Mouse (Mus musculus) neutrophil, adult 83 days (primary cell): ENCODE measurements around the gene Zfp622. TPM values are rescaled to one million over a fixed set of nuclear protein-coding genes. Genes with fewer than 3 reads are reported as not detected.

Experiments
- total RNA-seq, 2 experiments: library from RNA; stranded (reverse); gene quantifications; one replicate each; pipeline ENCODE4 v1.2.4; 2023

Zfp622 gene
- total RNA-seq = 100 to 1,000 TPM; 128 to 133 TPM

GRCm38 (mm10) chr15:25984067-25984733, at the start of gene Zfp622:
Gene Zfp622 (plus strand): TSS chr15:25984366.

Other genes with a start within 250 kb of the Zfp622 start
- gene Retreg1, start 141.2 kb upstream of the Zfp622 start, total RNA-seq = 10 to 100 TPM; 58.4 to 66.6 TPM